Mouse (Mus musculus): ENCODE measurements around the gene Ppp6r3.

DNA sequence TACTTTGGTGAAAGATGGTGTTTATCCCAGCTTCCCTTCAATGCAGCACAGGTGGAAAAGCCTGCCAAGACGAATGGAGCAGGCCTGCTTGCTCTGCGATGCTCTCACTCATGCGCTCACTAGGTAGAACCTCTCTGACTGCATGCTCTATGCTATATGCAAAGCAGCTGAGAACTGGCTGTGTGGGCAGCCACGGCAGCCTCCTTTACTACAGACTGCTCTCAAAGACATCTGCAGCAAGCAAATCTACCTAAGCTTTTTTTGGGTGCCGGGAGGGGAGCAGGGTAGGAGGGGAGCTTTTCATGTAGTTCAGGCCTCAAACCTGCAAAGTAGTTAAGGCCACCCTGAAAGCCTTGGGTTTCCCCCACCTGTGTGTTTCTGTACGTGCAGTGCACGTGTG is 92.7 kb downstream of the Ppp6r3 start:
- no peak for TF ChIP-seq CTCF (conservative IDR thresholded peaks at IDR 0.05; ENCODE audit: low read length)
- TF ChIP-seq NANOG (IDR thresholded peaks at IDR 0.05; ENCODE audit: borderline replicate concordance, low read length) = no peak
- no peak for TF ChIP-seq POU5F1 (IDR thresholded peaks at IDR 0.05; ENCODE audit: borderline replicate concordance, low read length)

Measured in E14TG2a.4 (cell line).